Mouse (Mus musculus): ENCODE measurements around the gene Foxa2.

The Foxa2 gene

GRCm38 (mm10) chr2:148039351-148040235 is 7.2 kb downstream of the Foxa2 start:
- DNase-seq (ENCODE audit: extremely low read depth, low read depth), result no peak

GRCm38 (mm10) chr2:148038366-148039310 is 8.1 kb downstream of the Foxa2 start:
- no peak for DNase-seq (ENCODE audit: extremely low read depth, low read depth)

- DNase-seq (ENCODE audit: extremely low read depth, low read depth), result no peak
These were observed 10.1 kb downstream of the Foxa2 start for GRCm38 (mm10) chr2:148036611-148037160.

GRCm38 (mm10) chr2:148030991-148031675 is 15.6 kb downstream of the Foxa2 start:
- DNase-seq (ENCODE audit: extremely low read depth, low read depth), result no peak

- no peak for DNase-seq (ENCODE audit: extremely low read depth, low read depth)
These were observed 16.2 kb downstream of the Foxa2 start for GRCm38 (mm10) chr2:148030613-148030935.

GRCm38 (mm10) chr2:148029751-148030612 is 16.8 kb downstream of the Foxa2 start:
- DNase-seq (ENCODE audit: extremely low read depth, low read depth), result no peak

- DNase-seq (ENCODE audit: extremely low read depth, low read depth), result no peak
These were observed 17.6 kb downstream of the Foxa2 start for GRCm38 (mm10) chr2:148029050-148029608.

- DNase-seq (ENCODE audit: extremely low read depth, low read depth), result no peak
These were observed 20.4 kb downstream of the Foxa2 start for GRCm38 (mm10) chr2:148026366-148026765.

- DNase-seq (ENCODE audit: extremely low read depth, low read depth), result no peak
These were observed 21.3 kb downstream of the Foxa2 start for GRCm38 (mm10) chr2:148025481-148025880.

- no peak for DNase-seq (ENCODE audit: extremely low read depth, low read depth)
These were observed 22.4 kb downstream of the Foxa2 start for GRCm38 (mm10) chr2:148024268-148024935.

- DNase-seq (ENCODE audit: extremely low read depth, low read depth), result no peak
These were observed 23.4 kb downstream of the Foxa2 start for GRCm38 (mm10) chr2:148023340-148023806.

GRCm38 (mm10) chr2:148021919-148022570 is 24.7 kb downstream of the Foxa2 start:
- no peak for DNase-seq (ENCODE audit: extremely low read depth, low read depth)

- DNase-seq (ENCODE audit: extremely low read depth, low read depth), result no peak
These were observed 25.8 kb downstream of the Foxa2 start for GRCm38 (mm10) chr2:148021016-148021415.

GRCm38 (mm10) chr2:148020125-148020524 is 26.6 kb downstream of the Foxa2 start:
- no peak for DNase-seq (ENCODE audit: extremely low read depth, low read depth)

GRCm38 (mm10) chr2:148017782-148018690 is 28.7 kb downstream of the Foxa2 start:
- DNase-seq (ENCODE audit: extremely low read depth, low read depth), result no peak

- no peak for DNase-seq (ENCODE audit: extremely low read depth, low read depth)
These were observed 33.4 kb downstream of the Foxa2 start for GRCm38 (mm10) chr2:148013382-148013781.

GRCm38 (mm10) chr2:148009049-148009448 is 37.7 kb downstream of the Foxa2 start:
- no peak for DNase-seq (ENCODE audit: extremely low read depth, low read depth)
